Mouse (Mus musculus) megakaryocyte-erythroid progenitor cell, adult 5-6 weeks (primary cell): Measurements from ENCODE around the gene Tsks. TPM values are rescaled to one million over a fixed set of nuclear protein-coding genes. Genes with fewer than 3 reads are reported as not detected.

ENCODE experiments used
- ATAC-seq: replicated peaks from 2 replicates; pipeline ENCODE4 v1.8.0; 2016; ENCODE audit warnings: mild to moderate bottlenecking, inconsistent platforms; ENCODE audit not compliant: severe bottlenecking, poor library complexity, low FRiP score, low TSS enrichment
- total RNA-seq, 2 experiments: library from RNA; stranded (forward) in 1 of 2; stranded (reverse) in 1 of 2; fragments of 200-1000, 215-1000 nt in 1 of 2; fragments of >200 nt in 1 of 2; fragmentation: Nextera tagmentation in 1 of 2; gene quantifications; 2 replicates each; pipeline ENCODE4 v1.2.3; 2014 to 2017

Gene Tsks
- total RNA-seq, 2 experiments from 2014 or later: not detected

GRCm38 (mm10) chr7:44999753-45000152 lies 56.7 kb downstream of the Tsks start:
- no peak for ATAC-seq

- ATAC-seq: no peak
Measured at GRCm38 (mm10) chr7:45000539-45001114, 57.6 kb downstream of the Tsks start.

GRCm38 (mm10) chr7:45002440-45002839 lies 59.4 kb downstream of the Tsks start:
- ATAC-seq: no peak

- no peak for ATAC-seq
Measured at GRCm38 (mm10) chr7:45004546-45004945, 61.5 kb downstream of the Tsks start.

- no peak for ATAC-seq
Measured at GRCm38 (mm10) chr7:45005321-45005992, 62.5 kb downstream of the Tsks start.

GRCm38 (mm10) chr7:45006503-45006902 lies 63.5 kb downstream of the Tsks start:
- ATAC-seq: no peak

- no peak for ATAC-seq
Measured at GRCm38 (mm10) chr7:45007141-45007540, 64.1 kb downstream of the Tsks start.

Other genes with a start within 250 kb of the Tsks start
Only the 30 nearest of the 33 such genes appear.
- 34.2 and 43.8 TPM in 2 replicates for gene Vrk3, start 194.8 kb upstream of the Tsks start, total RNA-seq (2014; fragmentation: Nextera tagmentation)
- 51.5 and 81.2 TPM in 2 replicates for gene Vrk3, start 194.8 kb upstream of the Tsks start, total RNA-seq (2017)
- gene Zfp473, start 192.2 kb upstream of the Tsks start, total RNA-seq (2014; fragmentation: Nextera tagmentation): 0.22 and 2.0 TPM in 2 replicates
- 6.5 TPM in 1 of 2 replicates, not detected in the other for gene Zfp473, start 192.2 kb upstream of the Tsks start, total RNA-seq (2017)
- gene Nup62, start 127.1 kb upstream of the Tsks start, total RNA-seq (2014; fragmentation: Nextera tagmentation): 103 and 109 TPM in 2 replicates
- 167 and 183 TPM in 2 replicates for gene Nup62, start 127.1 kb upstream of the Tsks start, total RNA-seq (2017)
- 2.5 and 6.5 TPM in 2 replicates for gene Il4i1, start 126.8 kb upstream of the Tsks start, total RNA-seq (2014; fragmentation: Nextera tagmentation)
- gene Il4i1, start 126.8 kb upstream of the Tsks start, total RNA-seq (2017): 0.76 and 1.7 TPM in 2 replicates
- gene Atf5, start 126.5 kb upstream of the Tsks start, total RNA-seq (2014; fragmentation: Nextera tagmentation): 3.5 and 6.8 TPM in 2 replicates
- gene Atf5, start 126.5 kb upstream of the Tsks start, total RNA-seq (2017): 1.3 and 2.8 TPM in 2 replicates
- gene Akt1s1, start 94.2 kb upstream of the Tsks start, total RNA-seq (2014; fragmentation: Nextera tagmentation): 21.1 and 23.7 TPM in 2 replicates
- 19.2 and 24.5 TPM in 2 replicates for gene Akt1s1, start 94.2 kb upstream of the Tsks start, total RNA-seq (2017)
- 26.7 and 61.9 TPM in 2 replicates for gene Tbc1d17, start 94.1 kb upstream of the Tsks start, total RNA-seq (2014; fragmentation: Nextera tagmentation)
- 13.7 and 49.6 TPM in 2 replicates for gene Tbc1d17, start 94.1 kb upstream of the Tsks start, total RNA-seq (2017)
- gene Pnkp, start 86.1 kb upstream of the Tsks start, total RNA-seq (2014; fragmentation: Nextera tagmentation): 25.2 and 58.9 TPM in 2 replicates
- 18.4 and 30.5 TPM in 2 replicates for gene Pnkp, start 86.1 kb upstream of the Tsks start, total RNA-seq (2017)
- 79.6 and 88.8 TPM in 2 replicates for gene Ptov1, start 73.4 kb upstream of the Tsks start, total RNA-seq (2014; fragmentation: Nextera tagmentation)
- gene Ptov1, start 73.4 kb upstream of the Tsks start, total RNA-seq (2017): 19.6 and 40.9 TPM in 2 replicates
- 42.0 and 71.7 TPM in 2 replicates for gene Med25, start 50.5 kb upstream of the Tsks start, total RNA-seq (2014; fragmentation: Nextera tagmentation)
- 12.1 and 18.1 TPM in 2 replicates for gene Med25, start 50.5 kb upstream of the Tsks start, total RNA-seq (2017)
- 12.0 and 19.8 TPM in 2 replicates for gene Fuz, start 47.1 kb upstream of the Tsks start, total RNA-seq (2014; fragmentation: Nextera tagmentation)
- 14.2 and 18.3 TPM in 2 replicates for gene Fuz, start 47.1 kb upstream of the Tsks start, total RNA-seq (2017)
- 95.3 and 104 TPM in 2 replicates for gene Ap2a1, start 13.7 kb upstream of the Tsks start, total RNA-seq (2014; fragmentation: Nextera tagmentation)
- 23.8 and 37.1 TPM in 2 replicates for gene Ap2a1, start 13.7 kb upstream of the Tsks start, total RNA-seq (2017)
- gene Cpt1c, start 31.6 kb downstream of the Tsks start, total RNA-seq (2014; fragmentation: Nextera tagmentation): 4.1 and 11.5 TPM in 2 replicates
- gene Cpt1c, start 31.6 kb downstream of the Tsks start, total RNA-seq (2017): 0.91 and 1.3 TPM in 2 replicates
- 160 and 230 TPM in 2 replicates for gene Prmt1, start 43.4 kb downstream of the Tsks start, total RNA-seq (2014; fragmentation: Nextera tagmentation)
- gene Prmt1, start 43.4 kb downstream of the Tsks start, total RNA-seq (2017): 132 and 171 TPM in 2 replicates
- gene Irf3, start 54.4 kb downstream of the Tsks start, total RNA-seq (2014; fragmentation: Nextera tagmentation): 80.4 and 150 TPM in 2 replicates
- 84.3 and 104 TPM in 2 replicates for gene Irf3, start 54.4 kb downstream of the Tsks start, total RNA-seq (2017)
- gene Bcl2l12, start 55.5 kb downstream of the Tsks start, total RNA-seq (2014; fragmentation: Nextera tagmentation): 37.2 and 42.7 TPM in 2 replicates
- gene Bcl2l12, start 55.5 kb downstream of the Tsks start, total RNA-seq (2017): 15.5 and 25.6 TPM in 2 replicates
- gene Scaf1, start 73.2 kb downstream of the Tsks start, total RNA-seq (2014; fragmentation: Nextera tagmentation): 33.0 and 46.3 TPM in 2 replicates
- 7.2 and 10.2 TPM in 2 replicates for gene Scaf1, start 73.2 kb downstream of the Tsks start, total RNA-seq (2017)
- 1.4 and 1.7 TPM in 2 replicates for gene Rras, start 74.8 kb downstream of the Tsks start, total RNA-seq (2014; fragmentation: Nextera tagmentation)
- gene Rras, start 74.8 kb downstream of the Tsks start, total RNA-seq (2017): 1.3 and 1.6 TPM in 2 replicates
- 26.6 and 28.7 TPM in 2 replicates for gene Prr12, start 109.7 kb downstream of the Tsks start, total RNA-seq (2014; fragmentation: Nextera tagmentation)
- 1.9 and 2.1 TPM in 2 replicates for gene Prr12, start 109.7 kb downstream of the Tsks start, total RNA-seq (2017)
- gene Nosip, start 119.2 kb downstream of the Tsks start, total RNA-seq (2014; fragmentation: Nextera tagmentation): 27.8 and 55.1 TPM in 2 replicates
- 40.9 and 48.3 TPM in 2 replicates for gene Nosip, start 119.2 kb downstream of the Tsks start, total RNA-seq (2017)
- 4.3 and 4.7 TPM in 2 replicates for gene Prrg2, start 119.5 kb downstream of the Tsks start, total RNA-seq (2014; fragmentation: Nextera tagmentation)
- 3.5 and 6.2 TPM in 2 replicates for gene Prrg2, start 119.5 kb downstream of the Tsks start, total RNA-seq (2017)
- 7.6 and 15.6 TPM in 2 replicates for gene Rcn3, start 149.0 kb downstream of the Tsks start, total RNA-seq (2014; fragmentation: Nextera tagmentation)
- gene Rcn3, start 149.0 kb downstream of the Tsks start, total RNA-seq (2017): 16.7 and 23.0 TPM in 2 replicates
- 0.82 TPM in 1 of 2 replicates, not detected in the other for gene Fcgrt, start 160.6 kb downstream of the Tsks start, total RNA-seq (2014; fragmentation: Nextera tagmentation)
- gene Fcgrt, start 160.6 kb downstream of the Tsks start, total RNA-seq (2017): 1.1 and 1.8 TPM in 2 replicates
- gene Rps11, start 181.2 kb downstream of the Tsks start, total RNA-seq (2014; fragmentation: Nextera tagmentation): 3,773 and 4,118 TPM in 2 replicates
- 1,409 and 1,705 TPM in 2 replicates for gene Rps11, start 181.2 kb downstream of the Tsks start, total RNA-seq (2017)
- 4,705 and 4,844 TPM in 2 replicates for gene Rpl13a, start 185.6 kb downstream of the Tsks start, total RNA-seq (2014; fragmentation: Nextera tagmentation)
- gene Rpl13a, start 185.6 kb downstream of the Tsks start, total RNA-seq (2017): 4,178 and 4,889 TPM in 2 replicates
- not detected in 2 replicates for gene Gm45713, start 193.0 kb downstream of the Tsks start, total RNA-seq (2014; fragmentation: Nextera tagmentation)
- 0.61 TPM in 1 of 2 replicates, not detected in the other for gene Gm45713, start 193.0 kb downstream of the Tsks start, total RNA-seq (2017)
- gene Flt3l, start 193.2 kb downstream of the Tsks start, total RNA-seq (2014; fragmentation: Nextera tagmentation): 35.8 and 48.2 TPM in 2 replicates
- 8.5 and 23.5 TPM in 2 replicates for gene Flt3l, start 193.2 kb downstream of the Tsks start, total RNA-seq (2017)
- gene Pih1d1, start 211.1 kb downstream of the Tsks start, total RNA-seq (2014; fragmentation: Nextera tagmentation): 135 and 148 TPM in 2 replicates
- gene Pih1d1, start 211.1 kb downstream of the Tsks start, total RNA-seq (2017): 39.0 and 61.3 TPM in 2 replicates
- gene Aldh16a1, start 211.4 kb downstream of the Tsks start, total RNA-seq (2014; fragmentation: Nextera tagmentation): 69.0 and 84.8 TPM in 2 replicates
- gene Aldh16a1, start 211.4 kb downstream of the Tsks start, total RNA-seq (2017): 19.1 and 22.1 TPM in 2 replicates
- not detected in 2 replicates for gene Slc17a7, start 220.7 kb downstream of the Tsks start, total RNA-seq (2014; fragmentation: Nextera tagmentation)
- gene Slc17a7, start 220.7 kb downstream of the Tsks start, total RNA-seq (2017): not detected in 2 replicates